Mouse (Mus musculus) cerebellum, adult 2 months (tissue): ENCODE results near the gene Slc35b1.

ENCODE experiments used
- CTCF ChIP-seq: fragments of 200-500 bp; IDR thresholded peaks from 2 replicates; pipeline ENCODE4 v1.5.1; 2011; ENCODE audit warnings: low read depth, mild to moderate bottlenecking, control low read depth, low read length, moderate library complexity, borderline replicate concordance; ENCODE audit not compliant: insufficient read depth
- POLR2A ChIP-seq: fragments of 200-500 bp; IDR thresholded peaks from 2 replicates; pipeline ENCODE4 v1.6.1; 2011; ENCODE audit warnings: low read length, control low read depth, borderline replicate concordance; ENCODE audit not compliant: insufficient read depth

DNA sequence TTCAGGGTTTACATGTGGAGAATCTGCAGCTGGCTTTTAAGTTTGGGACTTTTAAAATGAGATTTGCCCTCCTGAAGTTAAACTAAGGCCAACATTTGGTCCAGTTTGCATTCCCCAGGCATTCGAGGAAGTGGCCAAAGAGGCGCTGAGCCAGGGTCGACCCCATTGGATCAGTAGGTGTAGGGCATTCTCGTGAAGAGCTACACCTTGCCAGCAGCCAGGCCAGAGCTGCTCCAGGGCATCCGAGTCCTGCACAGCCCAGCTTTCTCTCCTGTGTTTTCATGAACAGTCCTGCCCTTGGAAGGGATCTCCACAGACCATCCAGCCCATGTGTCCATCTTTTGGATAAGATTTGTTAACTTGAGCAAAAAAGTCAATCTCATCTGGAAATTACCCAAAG, 20.1 kb upstream of the Slc35b1 start:
- no peak for TF ChIP-seq CTCF
- TF ChIP-seq POLR2A: no peak
